Mouse (Mus musculus): ENCODE results near the gene Dync1i1.

Gene Dync1i1

GRCm38 (mm10) chr6:5977238-5977920 lies 251.9 kb downstream of the Dync1i1 start:
- no peak for DNase-seq

DNA sequence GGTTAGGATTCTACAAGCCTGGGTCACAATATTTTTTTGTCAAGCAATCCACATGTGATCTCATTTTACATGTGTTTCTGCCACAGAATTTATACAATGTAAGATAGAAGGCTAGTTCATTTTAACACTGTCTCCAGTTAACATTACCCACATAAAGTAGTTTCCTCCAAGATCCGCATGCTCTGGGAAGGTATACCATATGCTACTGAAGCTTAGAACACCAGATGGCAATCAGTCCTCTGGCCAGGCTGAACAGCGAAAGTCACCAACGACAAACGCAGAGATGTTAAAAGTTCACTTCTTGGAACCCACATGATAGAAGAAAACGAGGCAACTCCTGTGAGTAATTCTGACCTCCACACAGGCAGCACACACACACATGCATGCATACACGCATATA lies 265.8 kb downstream of the Dync1i1 start:
- DNase-seq: no peak

DNA sequence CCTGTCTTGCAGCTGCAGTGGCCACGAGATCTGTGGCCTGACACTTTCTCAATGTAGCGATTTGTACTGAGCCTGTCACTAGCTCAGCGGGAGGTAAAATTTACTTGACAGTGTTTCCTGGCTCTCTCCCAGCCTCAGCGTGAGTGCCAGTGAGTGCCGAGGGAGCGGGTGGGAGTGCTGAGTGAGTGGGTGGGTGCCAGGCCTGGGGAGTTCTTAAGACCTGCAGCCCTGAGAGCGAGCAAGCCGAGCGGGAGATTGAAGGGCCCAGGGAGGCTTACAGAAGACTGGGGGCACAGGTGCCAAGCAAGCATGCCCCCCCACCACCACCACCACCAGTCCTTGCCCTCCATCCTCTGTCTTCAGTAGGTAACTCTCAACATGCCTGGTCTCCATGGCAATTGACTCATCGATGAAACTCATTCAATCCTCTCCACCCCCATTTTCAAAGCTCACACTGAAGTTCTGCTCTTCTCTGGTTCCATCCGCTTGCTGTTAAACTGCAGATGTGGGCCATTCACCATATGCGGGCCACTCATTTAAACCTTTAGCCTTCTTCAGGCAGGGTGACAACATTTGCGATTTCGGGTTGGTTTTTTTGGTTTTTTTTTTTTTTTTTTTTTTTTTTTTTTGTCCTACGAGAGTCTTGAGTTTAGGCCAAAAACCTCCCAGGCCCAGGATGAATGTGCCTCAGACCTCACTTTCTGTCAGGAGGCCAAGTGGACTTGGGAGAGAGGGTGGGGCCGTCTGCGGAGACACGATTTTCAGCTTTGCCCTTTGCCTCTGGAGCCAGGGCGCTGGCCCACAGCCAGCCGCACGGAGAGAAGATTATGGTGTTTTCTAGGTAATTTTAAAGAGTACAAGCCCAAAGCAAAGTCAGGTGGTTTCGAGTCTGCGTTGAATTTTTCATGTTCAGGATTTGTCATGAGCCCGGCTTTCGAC lies 266.6 kb downstream of the Dync1i1 start:
- DNase-seq: no peak

DNA sequence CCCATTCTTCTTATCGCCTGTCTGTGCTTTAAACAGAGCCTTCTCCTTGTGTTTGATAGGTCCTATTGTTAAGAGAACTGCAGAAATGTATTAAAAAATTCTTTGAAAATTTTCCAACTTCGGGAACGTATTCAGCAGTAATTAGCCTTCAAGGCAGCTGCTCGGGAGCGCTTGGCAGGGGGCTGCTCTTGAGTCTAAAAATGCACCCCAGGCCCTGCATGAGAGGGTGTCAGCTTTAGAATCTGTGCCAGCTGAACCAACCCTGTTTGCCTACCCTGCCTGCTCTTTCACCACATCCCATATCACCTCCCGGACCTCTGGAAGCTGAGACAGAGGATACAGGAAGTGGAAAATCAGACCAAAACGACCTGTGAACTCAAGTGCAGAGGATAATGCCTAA lies 267.6 kb downstream of the Dync1i1 start:
- no peak for DNase-seq

DNA sequence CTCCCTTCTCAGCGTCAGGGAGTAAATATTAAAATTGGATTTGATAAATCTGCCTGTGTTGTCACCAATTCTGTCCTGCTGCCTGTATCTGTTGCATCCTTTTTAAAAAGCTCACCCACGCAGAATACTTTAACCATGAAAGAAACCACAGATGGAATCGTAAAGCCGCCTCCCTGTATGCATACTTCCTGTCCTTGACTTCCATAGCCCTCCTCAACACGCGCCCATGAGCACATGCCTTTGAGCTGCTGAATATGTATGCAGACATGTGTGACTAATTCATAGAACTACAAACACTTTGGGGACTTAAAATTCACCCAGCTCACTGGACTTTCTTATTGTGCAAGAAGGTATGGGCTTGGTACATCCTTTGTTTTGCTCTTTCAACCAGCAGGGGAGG lies 272.1 kb downstream of the Dync1i1 start:
- DNase-seq: no peak

DNA sequence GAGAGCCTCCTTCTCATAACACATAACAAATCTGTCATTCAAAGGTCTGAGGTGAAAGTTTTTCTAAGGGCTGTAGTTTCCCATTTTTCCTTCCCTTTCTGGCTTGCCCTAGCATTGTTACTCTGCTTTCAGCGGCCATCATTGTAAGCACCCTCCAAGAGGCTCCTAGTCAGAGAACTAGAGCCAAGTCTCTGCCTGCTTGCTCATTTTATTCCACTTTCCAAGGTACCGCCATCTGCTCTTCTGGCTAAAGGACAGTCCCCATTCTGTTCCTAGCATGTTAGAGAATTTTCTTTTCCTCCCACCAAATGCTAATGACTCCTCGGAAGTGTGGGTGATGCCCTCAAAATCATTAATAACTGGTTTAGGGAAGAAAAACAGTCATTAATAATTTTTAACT lies 276.6 kb downstream of the Dync1i1 start:
- DNase-seq: no peak

GRCm38 (mm10) chr6:6004756-6005485 lies 279.5 kb downstream of the Dync1i1 start:
- DNase-seq: no peak

GRCm38 (mm10) chr6:6005762-6006431 lies 280.5 kb downstream of the Dync1i1 start:
- DNase-seq: peak; percentile 27 to 42

GRCm38 (mm10) chr6:6011364-6011763 lies 285.9 kb downstream of the Dync1i1 start:
- no peak for DNase-seq

DNA sequence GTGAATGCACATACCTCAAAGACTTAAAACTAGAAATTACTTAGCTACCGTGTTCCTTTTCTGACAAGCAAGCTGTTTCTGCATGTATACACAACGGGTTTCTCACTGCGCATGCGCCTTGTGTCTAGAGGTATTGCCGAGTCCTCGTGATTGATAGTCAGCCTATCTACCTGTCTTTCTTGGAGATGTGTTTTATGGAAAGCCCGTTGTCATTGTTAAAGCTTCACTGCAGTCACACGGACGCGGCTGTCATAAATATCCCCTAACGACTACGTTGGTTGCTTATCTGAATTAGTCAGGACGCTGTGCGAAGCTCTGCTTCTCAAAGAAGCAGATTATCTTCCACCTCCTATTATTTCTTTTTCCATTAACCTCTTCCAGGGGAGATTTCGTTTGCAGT lies 290.2 kb downstream of the Dync1i1 start:
- DNase-seq: no peak

- no peak for DNase-seq
These were observed 291.5 kb downstream of the Dync1i1 start for GRCm38 (mm10) chr6:6016931-6017330.

- no peak for DNase-seq
These were observed 298.5 kb downstream of the Dync1i1 start for GRCm38 (mm10) chr6:6023976-6024375.

- no peak for DNase-seq
These were observed 302.2 kb downstream of the Dync1i1 start for GRCm38 (mm10) chr6:6027664-6028063.

DNA sequence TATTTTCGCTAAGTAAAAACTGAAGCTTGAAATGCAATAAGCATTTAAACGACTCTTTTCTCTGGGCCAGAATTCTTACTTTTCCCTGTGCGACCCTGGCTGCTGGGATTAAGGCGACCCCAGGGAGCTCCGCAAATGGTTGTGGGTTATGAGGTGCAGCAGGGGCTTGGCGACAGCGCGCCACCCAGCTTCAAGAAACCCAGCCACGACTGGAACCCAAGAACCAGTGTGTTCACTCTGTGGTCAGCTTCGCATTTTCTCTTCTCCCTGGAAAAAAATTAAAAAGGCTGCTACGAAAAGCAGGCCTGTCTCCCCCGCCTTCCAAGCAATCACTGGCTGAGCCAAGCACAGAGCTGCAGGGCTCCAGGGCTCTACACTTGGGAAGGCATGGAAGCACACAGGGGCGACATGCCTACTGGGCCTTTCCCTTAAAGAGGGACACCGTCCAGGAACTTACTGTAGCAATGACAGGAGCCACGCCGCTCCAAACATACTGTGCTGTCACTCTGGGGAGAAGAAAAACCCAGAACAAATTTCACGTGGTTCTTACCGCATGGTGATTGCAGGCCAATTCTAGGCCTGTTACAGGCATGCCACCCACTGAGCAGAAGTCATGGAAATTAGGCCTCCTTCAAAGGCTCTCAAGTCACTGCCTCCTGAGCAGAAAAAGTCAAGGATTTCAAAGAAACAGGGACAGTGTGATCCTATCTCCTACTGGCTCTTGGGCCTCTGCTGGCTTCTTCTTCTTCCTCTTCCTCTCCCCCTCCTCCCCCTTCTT lies 313.5 kb downstream of the Dync1i1 start:
- no peak for DNase-seq

- no peak for DNase-seq
These were observed 321.4 kb downstream of the Dync1i1 start for GRCm38 (mm10) chr6:6046729-6047424.

- no peak for DNase-seq
These were observed 327.3 kb downstream of the Dync1i1 start for GRCm38 (mm10) chr6:6052696-6053095.

DNA sequence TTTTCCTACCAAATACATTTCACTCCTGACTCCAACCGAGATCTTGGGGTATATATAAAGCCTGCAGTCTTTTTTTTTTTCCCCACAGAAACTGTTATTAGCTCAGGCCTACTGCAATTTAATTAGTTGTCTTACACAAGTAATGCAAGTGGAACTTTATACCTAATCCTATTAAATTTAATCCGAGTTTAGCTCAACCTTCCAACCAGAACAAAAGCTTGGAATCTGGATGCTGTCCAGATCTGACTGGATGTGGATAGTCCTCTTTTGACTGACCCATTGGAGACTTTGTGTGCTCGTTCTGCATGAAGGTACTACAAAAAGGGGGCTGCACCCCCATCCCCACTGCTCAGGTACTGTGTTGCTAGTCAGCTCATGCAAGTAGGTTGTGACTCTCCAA lies 328.5 kb downstream of the Dync1i1 start:
- DNase-seq: no peak

DNA sequence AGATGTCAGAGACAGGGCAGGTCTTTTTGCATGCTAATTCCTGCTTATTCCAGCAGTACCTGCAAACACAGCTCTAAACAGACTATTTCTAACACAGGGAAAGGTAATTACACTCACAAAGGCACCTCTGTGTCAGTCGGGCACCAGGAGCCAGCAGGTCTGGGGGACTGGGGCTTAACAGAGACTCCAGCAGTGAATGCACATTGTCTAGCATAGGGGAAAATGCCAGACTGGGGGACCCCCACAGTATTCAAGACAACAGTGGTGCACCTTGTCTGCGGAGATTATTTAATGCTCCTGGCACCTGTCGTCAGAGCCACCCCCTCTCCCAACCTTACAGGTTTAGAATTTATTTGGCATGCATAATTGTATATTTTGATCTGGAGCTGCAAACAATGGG lies 333.1 kb downstream of the Dync1i1 start:
- DNase-seq: no peak

DNA sequence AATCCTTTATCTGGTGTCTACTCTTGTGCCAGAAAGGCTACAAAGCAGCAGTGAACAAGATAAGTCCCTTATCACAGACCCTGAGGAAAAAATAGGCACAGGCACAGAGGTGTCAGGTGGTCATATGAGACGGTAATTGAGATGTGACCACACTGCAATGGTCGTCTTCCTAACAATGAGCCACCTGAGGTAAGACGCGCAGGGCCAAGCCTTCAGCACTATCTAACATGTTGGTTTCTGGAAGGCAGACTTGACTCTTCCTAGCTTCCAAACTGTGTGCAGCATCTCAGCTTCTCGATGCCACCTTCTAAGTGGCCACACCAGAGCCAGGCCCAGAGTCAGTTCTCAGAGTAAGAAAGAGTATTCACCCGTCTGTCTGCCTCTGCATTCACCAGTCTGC lies 341.8 kb downstream of the Dync1i1 start:
- no peak for DNase-seq

DNA sequence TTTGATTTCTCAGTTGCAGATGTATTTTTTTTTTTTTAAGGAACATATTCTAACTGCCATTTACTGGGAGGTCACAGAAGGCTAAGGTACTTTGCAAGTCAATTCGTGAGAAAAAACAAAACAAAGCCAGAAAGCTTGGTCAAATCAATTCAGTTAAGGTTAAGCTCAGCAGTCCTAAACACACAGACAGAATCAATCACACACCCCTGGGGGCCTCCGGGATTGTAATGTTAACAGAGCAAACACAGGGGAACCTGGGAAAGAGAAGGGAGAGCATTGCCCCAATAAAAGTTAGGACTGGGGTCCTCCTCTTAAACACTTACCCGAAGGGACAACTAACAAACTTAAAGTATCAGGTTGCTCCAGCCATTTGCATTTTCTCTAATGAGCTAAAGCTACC lies 344.6 kb downstream of the Dync1i1 start:
- DNase-seq: no peak

- no peak for DNase-seq
These were observed 345.6 kb downstream of the Dync1i1 start for GRCm38 (mm10) chr6:6071038-6071437.
